Mouse (Mus musculus) lung, adult 18-20 months (tissue): ENCODE measurements at regions not wholly inside any gene's neighbourhood (a gene's known extent, or its start where the extent isn't known, plus 50 kb on each side); places are given as distances from the start of the nearest gene placed in this dataset.

Experiments
- DNase-seq, 2 experiments: peaks; one replicate each; pipeline ENCODE4 v3.0.0; 2022; ENCODE audit warnings: mixed read lengths in 2 of 2

GRCm38 (mm10) chr13:71334925-71335324, 493.3 kb upstream of the Adamts16 start:
- no peak for DNase-seq

- no peak for DNase-seq
Observed at GRCm38 (mm10) chr13:71333146-71333545, 491.5 kb upstream of the Adamts16 start.

GRCm38 (mm10) chr13:71330321-71330720, 488.7 kb upstream of the Adamts16 start:
- no peak for DNase-seq

DNA sequence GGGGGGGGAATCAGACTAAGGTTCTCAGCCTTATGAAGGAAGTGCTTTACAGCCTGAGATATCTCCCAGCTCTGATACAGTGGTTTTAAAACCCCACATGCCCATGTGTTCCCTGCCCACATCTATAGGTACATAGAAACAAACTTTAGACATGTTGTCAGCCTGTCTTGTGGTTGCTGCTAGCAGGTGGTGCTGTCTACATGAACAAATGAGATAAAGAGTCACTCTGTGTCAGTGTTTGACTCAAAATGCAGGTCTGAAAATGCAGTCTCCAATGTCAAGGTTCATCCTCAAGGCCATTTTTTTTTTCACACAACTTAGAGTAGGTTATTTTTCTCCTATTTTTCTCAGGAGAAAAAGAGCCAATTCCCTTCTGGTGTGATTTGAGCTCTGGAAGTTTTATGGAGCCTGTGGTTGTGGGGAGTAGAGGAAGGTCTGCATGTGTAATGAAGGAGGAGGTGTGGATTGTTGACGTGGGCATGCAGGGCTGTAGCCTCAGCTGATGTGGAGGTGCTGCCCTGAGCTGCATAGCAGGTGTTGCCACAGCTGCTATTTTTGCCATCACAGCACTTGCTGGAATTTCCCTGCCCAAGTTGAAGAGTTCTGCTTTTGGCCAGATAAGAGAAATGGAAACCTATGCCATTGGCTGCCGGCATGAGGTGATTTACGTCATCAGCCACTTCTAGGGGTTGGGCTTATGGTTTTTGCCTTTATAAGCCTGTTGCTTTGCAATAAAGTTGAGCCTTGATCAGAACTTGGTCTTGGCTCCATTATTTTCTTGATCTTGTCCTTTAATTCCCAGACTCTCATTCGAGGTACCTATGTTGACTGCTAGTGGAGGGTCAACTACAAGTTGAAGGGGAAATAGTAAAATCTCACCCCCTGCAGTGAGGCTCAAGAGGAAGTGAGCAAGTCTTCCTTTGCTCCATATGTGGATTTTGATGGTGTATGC, 486.5 kb upstream of the Adamts16 start:
- no peak for DNase-seq

GRCm38 (mm10) chr13:71320489-71320888, 478.9 kb upstream of the Adamts16 start:
- DNase-seq: no peak

- DNase-seq: no peak
Observed at GRCm38 (mm10) chr13:71303956-71304355, 462.3 kb upstream of the Adamts16 start.

DNA sequence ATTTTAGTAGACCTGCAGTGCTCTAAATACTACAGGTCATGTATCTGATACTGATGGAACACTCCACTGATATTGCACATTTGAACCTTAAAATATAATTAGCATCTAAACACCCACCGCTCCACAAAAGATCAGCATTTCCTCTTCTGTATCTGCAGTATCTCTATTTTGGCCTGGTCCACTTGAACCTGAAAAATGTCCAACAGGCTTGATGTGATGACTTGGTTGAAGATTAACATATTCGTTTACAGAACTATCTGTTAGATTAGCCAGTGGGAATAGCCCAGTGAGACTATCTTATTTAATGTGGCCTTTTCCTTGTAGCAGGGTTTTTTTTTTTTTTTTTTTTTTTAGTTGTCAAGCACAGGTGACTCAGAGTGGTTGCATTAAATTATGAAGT, 434.4 kb upstream of the Adamts16 start:
- DNase-seq: no peak

DNA sequence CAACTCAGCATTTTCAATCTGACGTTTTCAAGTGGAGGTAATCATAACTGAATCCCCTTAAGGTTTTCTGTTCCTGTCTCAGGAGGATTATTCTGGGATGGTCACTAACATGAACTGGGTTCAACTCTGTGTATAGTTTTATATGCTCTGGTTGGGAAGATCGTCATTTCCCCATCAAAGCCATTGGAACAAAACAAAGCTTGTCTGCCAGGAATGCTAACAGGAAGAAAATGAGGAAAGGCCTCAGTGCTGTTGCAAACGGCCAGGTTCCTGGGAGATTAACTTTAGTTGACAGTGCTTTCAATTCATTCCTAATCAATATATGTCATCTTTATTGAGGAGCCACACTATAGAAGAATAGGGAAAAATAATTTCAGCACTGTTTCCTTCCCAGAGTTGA, 432.5 kb upstream of the Adamts16 start:
- DNase-seq: no peak

- peak; percentile 3 to 6 for DNase-seq
Observed at GRCm38 (mm10) chr13:71273485-71273884, 431.9 kb upstream of the Adamts16 start.

DNA sequence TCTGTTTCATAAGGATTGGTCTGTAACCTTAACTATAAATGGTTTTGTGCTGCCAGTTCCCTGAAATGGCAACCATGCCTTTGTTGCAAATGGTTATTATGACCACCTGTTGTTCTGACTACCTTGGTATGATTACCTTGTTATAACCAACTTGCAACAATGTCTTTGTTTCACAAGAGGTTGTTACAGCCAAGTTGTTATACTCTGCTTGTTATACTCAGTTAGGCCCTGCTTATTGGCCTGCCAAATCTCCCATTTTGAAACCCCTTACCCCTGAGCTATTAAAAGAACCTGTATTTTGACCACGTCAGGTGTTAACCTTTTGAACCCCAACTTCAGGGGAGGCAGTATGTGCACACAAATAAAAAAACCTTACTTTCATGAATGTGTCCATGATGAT, 431.5 kb upstream of the Adamts16 start:
- DNase-seq: no peak

DNA sequence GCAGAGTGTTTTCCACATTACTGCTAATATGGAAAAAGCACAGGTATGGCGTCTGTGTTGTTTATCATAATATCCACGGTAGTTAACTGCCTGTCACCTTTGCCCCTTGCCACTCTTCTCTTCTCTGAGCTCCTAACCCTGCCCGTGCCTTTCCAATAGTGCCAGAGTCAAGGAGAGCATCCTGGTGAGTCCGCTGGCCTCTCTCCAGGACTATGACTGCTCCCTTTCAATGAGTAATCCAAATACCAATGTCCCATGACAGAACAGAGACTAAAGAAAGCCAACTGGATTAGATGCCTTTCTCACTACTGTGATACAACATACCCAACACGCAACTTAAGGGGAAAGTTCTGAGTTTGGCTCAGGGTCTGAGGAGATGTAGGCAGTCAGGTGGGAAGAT, 430.8 kb upstream of the Adamts16 start:
- DNase-seq: no peak

DNA sequence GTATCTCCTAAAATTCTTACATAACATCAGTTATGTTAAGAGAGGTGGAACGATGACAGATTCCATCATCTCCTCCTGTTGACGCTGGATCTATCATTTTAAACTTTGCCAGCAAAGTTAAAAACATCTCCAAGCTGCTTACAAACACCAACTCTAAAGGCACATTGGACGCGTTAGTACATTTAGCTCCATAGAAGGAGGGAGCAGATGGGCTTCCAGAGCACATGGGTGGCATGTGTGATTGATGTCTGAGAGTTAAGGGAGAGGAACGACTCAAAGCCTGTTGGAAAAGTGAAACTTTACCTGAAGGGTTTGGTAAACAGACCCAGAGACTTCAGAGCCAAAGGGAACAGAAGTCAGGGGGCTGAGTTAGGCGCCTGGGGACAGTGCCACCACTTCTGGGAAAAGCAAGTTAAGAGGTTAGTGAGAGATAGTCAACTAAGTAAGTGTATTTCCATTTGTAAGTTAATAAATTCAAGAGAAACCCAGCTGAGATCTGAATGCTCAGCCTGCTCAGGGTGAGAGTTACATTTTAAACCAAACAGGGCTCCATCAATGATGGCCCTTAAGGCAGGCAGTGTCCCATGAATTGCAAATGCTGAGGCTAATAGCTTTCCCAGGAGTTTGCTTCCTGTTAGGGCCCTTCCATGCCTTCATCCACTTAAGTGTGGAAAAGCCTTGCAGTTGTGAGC, 430.3 kb upstream of the Adamts16 start:
- no peak for DNase-seq

- no peak for DNase-seq
Observed at GRCm38 (mm10) chr13:71270370-71270769, 428.8 kb upstream of the Adamts16 start.

GRCm38 (mm10) chr13:71269496-71269895, 427.9 kb upstream of the Adamts16 start:
- DNase-seq: no peak

DNA sequence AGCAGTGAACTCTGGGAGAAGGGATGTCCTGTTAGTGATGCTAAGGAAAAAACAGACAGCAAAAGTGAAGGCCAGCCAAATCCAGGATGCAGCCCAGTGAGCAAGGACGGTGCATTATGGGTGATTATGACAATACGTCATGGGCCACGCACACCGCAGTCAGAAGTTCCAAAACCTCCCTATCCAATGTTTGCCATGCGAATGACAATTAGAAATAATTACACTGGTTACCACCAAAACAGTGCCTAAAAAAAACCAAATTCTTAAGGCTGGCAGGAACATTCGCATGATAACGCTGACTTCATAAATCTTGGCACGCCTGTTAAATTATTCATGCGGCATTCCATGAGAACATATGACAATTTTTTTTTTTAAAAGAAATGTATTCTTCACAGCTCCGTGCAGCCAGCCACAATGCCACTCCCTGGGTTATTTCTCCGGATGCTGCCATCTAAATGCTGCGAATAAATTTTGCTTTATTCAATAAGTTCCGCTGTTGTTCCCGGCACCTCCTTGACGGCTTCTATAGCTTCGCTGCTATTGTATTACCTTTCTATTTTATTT, 421.8 kb upstream of the Adamts16 start:
- DNase-seq: no peak

DNA sequence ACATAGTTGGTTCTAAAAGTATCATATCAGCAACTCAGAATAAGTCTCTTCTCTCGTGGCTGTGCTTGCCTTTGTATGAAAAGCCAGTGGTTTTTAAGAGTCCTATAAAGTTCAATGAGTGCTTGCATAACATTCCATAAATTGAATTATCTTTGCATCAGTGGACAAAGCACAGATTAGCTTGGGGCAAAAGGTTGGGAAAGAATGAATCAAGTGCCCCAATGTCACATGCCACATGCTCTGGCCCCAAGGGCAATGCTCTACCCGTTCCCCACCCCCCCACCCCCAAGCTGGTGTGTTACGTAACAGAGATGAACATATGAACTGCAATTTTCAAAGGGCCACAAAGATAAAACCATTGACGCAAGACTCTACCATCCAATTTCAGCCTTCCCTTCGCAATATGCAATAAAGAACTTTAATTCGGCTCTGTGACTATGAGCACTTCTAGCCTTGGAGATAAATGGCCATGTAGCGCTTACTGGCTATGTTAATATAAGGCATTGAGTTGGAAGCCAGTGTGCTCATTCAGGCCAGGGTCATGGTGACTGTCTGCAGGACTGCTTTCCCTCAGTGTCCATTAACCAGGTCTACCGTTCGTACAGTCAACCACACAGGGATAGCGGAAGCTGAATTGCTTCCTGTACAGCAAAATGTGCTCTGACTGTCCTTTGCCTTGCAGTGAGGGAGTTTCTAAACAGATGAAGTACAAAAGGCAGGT, 421.1 kb upstream of the Adamts16 start:
- peak in 1 of 2 experiments; percentile 3 for DNase-seq

DNA sequence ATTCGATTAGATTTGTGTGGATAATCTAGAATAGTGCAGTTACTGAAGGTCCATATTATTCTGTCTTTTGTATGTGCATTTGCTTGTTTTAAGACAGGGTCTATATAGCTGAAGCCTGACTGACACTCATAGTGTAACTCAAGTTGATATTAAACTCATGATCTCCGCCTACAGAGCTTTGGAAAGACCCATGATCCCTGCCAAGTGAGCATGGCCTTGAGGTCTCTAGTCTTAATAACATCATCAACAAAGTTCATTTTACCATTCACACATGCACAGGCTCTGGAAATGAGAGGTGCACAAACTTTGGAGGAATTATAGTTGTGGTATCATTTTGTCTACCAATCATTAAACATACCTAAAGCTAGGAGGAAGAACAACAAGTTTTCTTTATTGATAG, 412.4 kb upstream of the Adamts16 start:
- DNase-seq: no peak

DNA sequence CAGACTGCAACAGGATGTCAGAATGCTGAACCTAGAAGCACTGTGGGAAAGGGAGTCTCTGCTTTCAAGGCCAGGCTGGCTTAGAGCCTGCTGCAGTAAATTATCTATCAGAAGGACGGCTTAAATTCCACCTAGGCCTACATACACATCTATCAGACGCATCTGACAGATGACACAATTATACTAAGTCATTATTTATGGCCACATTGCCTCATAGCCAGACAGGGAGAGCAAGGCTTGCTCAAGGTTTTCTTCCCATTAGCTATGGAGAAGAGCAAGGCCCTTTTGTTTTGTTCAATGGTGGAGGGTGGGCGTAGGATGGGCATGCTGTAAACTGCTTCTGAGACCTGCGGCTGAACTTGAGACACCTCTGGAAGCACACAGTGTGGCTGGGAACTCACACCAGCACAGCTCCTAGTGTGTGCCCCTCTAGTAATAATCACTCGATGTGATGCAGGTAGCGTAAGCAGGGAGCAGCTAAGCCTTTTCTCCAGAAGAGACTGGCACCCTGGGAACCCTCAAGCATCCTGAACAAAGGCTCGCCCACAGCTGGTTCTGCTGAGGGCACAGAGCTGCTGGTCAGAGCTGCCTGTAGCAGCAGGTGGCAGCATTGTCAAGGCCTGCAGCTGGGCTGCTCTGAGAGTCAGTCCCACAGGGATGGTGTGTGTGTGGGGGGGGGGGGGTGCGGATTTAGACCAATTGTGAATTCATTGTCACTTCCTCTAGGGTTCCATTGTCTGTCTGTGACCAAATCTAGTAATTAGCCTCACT, 406.8 kb upstream of the Adamts16 start:
- DNase-seq: no peak

DNA sequence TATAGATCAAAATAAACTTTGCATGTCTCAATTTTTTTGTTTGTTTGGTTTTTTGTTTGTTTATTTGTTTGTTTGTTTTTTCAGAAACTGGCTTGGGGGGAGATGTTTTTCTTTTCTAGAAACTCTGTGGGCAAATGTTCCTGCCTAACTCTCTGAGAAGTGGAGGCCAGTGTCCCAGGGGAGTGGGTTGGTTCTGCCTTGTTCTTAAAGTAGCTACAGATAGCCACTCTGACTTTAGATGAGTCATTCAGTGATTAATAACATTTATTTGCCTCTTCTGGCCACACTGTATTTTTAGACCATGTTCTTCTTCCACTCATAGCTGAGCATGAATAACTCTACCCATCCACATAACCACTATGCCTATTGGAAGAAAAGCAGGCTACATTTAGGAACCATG, 405.6 kb upstream of the Adamts16 start:
- DNase-seq: no peak

DNA sequence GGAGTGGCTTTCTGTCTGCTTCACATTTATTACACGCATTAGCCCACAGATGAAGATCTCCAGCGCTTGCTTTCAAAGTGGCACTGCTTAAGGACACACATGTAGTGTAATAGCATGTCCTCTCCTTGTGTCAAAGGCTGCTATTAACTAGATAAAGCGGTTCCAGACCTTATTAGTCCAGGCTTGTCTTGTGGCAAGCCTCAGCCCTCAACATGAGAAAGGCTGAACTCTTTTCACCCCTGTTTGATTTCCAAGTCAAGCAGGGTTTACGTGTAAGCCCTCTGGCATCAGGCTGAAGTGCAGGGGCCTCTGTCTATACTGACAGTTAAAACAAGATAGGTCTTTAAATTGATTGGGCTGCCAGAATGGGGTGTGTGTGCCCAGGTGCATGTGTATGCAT, 403.7 kb upstream of the Adamts16 start:
- no peak for DNase-seq

DNA sequence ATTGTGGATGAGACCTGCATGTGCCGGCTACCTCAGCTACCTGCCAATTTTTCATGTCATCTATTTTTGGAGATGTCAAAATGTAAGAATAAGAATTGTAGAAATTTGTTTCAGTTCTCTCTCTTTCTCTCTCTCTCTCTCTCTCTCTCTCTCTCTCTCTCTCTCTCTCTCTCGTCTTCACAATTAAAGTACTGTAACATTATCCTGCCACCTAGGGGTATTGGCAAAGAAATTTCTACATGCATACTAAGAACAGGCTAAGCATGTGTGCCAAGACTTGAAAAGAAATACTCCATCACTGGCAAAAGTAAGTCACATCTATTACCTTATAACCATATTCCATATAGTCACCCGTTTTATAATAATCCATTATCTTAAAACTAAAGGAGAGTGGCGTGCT, 398.2 kb upstream of the Adamts16 start:
- DNase-seq: no peak

DNA sequence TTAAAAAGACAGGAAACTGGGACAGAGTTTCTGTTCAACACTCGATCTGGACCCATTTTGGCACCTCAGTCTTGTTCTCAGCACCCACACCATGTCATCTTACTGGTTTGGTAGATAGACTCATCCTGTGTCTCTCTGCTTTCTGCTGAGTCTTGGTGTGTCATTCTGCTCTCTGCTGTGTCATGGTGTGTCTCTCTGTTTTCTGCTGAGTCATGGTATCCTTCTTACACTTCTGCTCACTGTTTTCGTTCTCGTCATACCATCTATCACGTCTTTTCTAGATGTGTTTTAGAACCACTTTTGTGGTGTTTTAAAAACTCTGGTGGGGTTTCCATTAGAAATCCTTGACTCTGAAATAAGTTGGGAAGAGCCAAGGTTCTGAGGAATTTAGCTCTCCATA, 393.7 kb upstream of the Adamts16 start:
- no peak for DNase-seq
